Mouse (Mus musculus) brain, embryonic 18.5 days (tissue): ENCODE results near the gene Ero1lb.

Experiments
- DNase-seq: peaks from one replicate; pipeline ENCODE4 v3.0.0-alpha.2; 2012; ENCODE audit warnings: low read depth, low spot score

Ero1lb gene

GRCm38 (mm10) chr13:12565621-12566390 is at the start of gene Ero1lb:
Ero1lb (plus strand) TSS chr13:12565874.
- peak; percentile 97 for DNase-seq

- no peak for DNase-seq
Measured at GRCm38 (mm10) chr13:12519371-12519770, 46.3 kb upstream of the Ero1lb start.

- DNase-seq = no peak
Measured at GRCm38 (mm10) chr13:12519955-12520584, 45.6 kb upstream of the Ero1lb start, which contains the start of gene Edaradd. Edaradd (minus strand) TSS chr13:12520438.

- no peak for DNase-seq
Measured at GRCm38 (mm10) chr13:12522346-12522745, 43.3 kb upstream of the Ero1lb start.

- DNase-seq = no peak
Measured at GRCm38 (mm10) chr13:12525678-12526077, 40.0 kb upstream of the Ero1lb start.

GRCm38 (mm10) chr13:12534628-12535027 is 31.0 kb upstream of the Ero1lb start:
- no peak for DNase-seq

- no peak for DNase-seq
Measured at GRCm38 (mm10) chr13:12537971-12538370, 27.7 kb upstream of the Ero1lb start.

GRCm38 (mm10) chr13:12539716-12540115 is 26.0 kb upstream of the Ero1lb start:
- no peak for DNase-seq

GRCm38 (mm10) chr13:12540119-12540518 is 25.6 kb upstream of the Ero1lb start:
- DNase-seq = no peak

GRCm38 (mm10) chr13:12542006-12542981 is 23.4 kb upstream of the Ero1lb start:
- DNase-seq = no peak

GRCm38 (mm10) chr13:12543246-12543645 is 22.4 kb upstream of the Ero1lb start:
- no peak for DNase-seq

- no peak for DNase-seq
Measured at GRCm38 (mm10) chr13:12543880-12544568, 21.6 kb upstream of the Ero1lb start.

- DNase-seq = no peak
Measured at GRCm38 (mm10) chr13:12554211-12554610, 11.5 kb upstream of the Ero1lb start.

- no peak for DNase-seq
Measured at GRCm38 (mm10) chr13:12559044-12559443, 6.6 kb upstream of the Ero1lb start.

- no peak for DNase-seq
Measured at GRCm38 (mm10) chr13:12559462-12560120, 6.1 kb upstream of the Ero1lb start.

GRCm38 (mm10) chr13:12561729-12562128 is 3.9 kb upstream of the Ero1lb start:
- no peak for DNase-seq

- DNase-seq = no peak
Measured at GRCm38 (mm10) chr13:12562256-12562655, 3.4 kb upstream of the Ero1lb start.

- no peak for DNase-seq
Measured at GRCm38 (mm10) chr13:12567936-12568335, 2.3 kb downstream of the Ero1lb start.

- DNase-seq = no peak
Measured at GRCm38 (mm10) chr13:12568597-12569469, 3.2 kb downstream of the Ero1lb start.

- no peak for DNase-seq
Measured at GRCm38 (mm10) chr13:12569741-12570140, 4.1 kb downstream of the Ero1lb start.
